Mouse (Mus musculus): ENCODE data around the gene Kif6.

GRCm38 (mm10) chr17:49779576-49779975 lies 164.6 kb downstream of the Kif6 start:
- TF ChIP-seq GATA1 (IDR thresholded peaks at IDR 0.05; ENCODE audit: borderline replicate concordance, low read length) (no peak), FLI1 (IDR thresholded peaks at IDR 0.05; ENCODE audit: low read length) (no peak)

Data from megakaryocyte, embryonic 14.5 days (primary cell).